Mouse (Mus musculus): ENCODE data around the gene Kcnh8. TPM values are rescaled to one million over a fixed set of nuclear protein-coding genes. Genes with fewer than 3 reads are reported as not detected.

Kcnh8 gene
- not detected in 2 replicates for polyA plus RNA-seq (2015; fragmentation: Nextera tagmentation; extraction: Ambion mirVana)

DNA sequence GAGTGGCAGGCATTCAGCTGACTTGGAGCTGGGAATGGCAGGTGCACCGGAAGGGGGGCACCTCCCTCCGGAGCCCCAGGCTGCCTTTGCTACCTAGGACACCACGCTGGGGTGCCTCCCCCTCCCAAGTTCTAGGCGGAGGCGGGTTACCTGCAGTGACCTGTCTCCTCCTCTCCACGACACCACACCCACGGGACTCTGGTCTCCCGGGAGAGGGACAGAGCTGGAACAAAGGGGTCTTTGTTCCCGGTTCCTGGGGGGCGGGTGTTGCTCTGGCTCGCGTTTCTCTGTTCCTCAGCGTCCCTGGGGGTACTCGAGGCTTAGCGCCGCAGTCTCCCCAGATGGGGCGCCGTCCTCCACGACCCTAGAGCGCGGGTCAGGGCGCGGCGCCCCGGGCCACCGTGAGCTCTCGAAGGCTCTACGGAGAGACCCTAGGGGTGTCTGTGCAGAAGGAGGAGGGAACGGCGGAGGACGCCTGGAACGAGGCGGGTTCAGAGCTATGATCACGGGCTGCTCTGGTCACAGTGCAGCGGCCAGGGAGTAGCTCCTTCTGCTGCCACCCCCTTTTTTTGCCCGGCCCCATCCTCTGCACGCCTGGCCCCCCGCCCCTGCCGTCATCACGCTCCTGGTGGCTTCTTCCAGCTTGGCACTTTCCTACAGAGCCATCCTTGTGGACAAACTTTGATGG lies at the start of gene Kcnh8:
TSS of gene Kcnh8 (plus strand) at position 617 of the 688 bp plus-strand sequence.
- no peak within 1 kb of the TSS for H3K27ac ChIP-seq (ENCODE audit: low read length)
- peaks cover 34% of the 10 kb centered on the region for H3K27me3 ChIP-seq (ENCODE audit: control insufficient read depth, insufficient read depth, low read length)
- H3K9ac ChIP-seq (ENCODE audit: low read length): no peak within 1 kb of the TSS
- no peak for ATAC-seq (replicated peaks; ENCODE audit: extremely low read depth, insufficient read depth, low FRiP score)
- no peaks in the 10 kb centered on the region; the same call in 1 of the 2 replicates for H3K4me1 ChIP-seq (ENCODE audit: control insufficient read depth, insufficient read depth, low read length)
- H3K9me3 ChIP-seq (replicated peaks; ENCODE audit: control insufficient read depth, low read length): no peaks in the 10 kb centered on the region
- H3K4me2 ChIP-seq (ENCODE audit: low read depth, low read length): peak within 1 kb of the TSS; percentile 76
- 3% methylated on average over 40 of the region's 40 CpGs for WGBS
- no peaks in the 10 kb centered on the region for H3K36me3 ChIP-seq (ENCODE audit: control insufficient read depth, insufficient read depth)
- H3K4me3 ChIP-seq (ENCODE audit: low read length): peak within 1 kb of the TSS; percentile 51

DNA sequence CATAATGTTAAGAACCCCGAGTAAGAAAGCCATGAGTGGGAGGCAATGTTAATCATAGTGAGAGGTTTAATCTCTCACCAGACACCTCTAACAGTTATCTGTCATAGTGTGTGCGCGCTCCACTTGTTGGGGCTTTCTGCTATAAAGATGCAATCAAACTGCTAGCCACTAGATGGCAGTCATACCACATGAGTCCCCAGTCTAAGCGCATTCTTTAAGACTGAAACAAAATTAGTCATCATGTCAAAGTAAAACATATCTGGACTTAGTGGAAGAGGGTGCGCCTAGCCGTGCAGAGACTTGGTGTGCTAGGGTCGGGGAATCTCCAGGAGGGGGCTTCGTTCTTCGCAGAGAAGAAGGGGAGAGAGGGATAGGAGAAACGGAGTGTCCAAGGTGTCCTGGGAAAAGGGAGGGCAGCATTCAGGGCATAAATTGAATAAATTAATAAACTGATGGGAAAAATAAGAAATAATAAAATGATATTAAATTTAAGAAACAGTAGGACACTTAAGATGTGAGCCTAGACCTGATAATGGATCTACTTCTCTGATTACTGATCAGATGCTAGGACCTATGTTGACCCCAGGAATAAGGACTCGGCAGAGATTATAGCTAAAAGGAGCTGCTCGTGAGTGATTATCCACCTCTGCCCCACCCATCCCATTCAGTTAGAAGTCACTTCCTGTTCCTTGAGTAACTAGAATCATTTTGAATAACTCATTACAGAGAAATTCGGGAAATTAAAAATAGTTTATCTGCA lies 42.4 kb upstream of the Kcnh8 start:
- Histone ChIP-seq H3K4me3 (ENCODE audit: low read length) (no peak overlapping the region), H3K27ac (ENCODE audit: low read length) (no peak overlapping the region), H3K9ac (ENCODE audit: low read length) (no peak overlapping the region), H3K9me3 (replicated peaks; ENCODE audit: control insufficient read depth, low read length) (no peaks in the 10 kb centered on the region), H3K4me2 (ENCODE audit: low read depth, low read length) (no peak overlapping the region; the same call in 1 of the 2 replicates), H3K4me1 (ENCODE audit: control insufficient read depth, insufficient read depth, low read length) (no peaks in the 10 kb centered on the region), H3K27me3 (ENCODE audit: control insufficient read depth, insufficient read depth, low read length) (peaks cover 2% of the 10 kb centered on the region; the same call in 1 of the 2 replicates), H3K36me3 (ENCODE audit: control insufficient read depth, insufficient read depth) (no peaks in the 10 kb centered on the region)
- ATAC-seq (replicated peaks; ENCODE audit: extremely low read depth, insufficient read depth, low FRiP score): peak; percentile 55; the same call in 1 of the 2 replicates
- 26% methylated on average over 13 of the region's 13 CpGs for WGBS

GRCm38 (mm10) chr17:52565467-52566155 lies 36.9 kb upstream of the Kcnh8 start:
- H3K9me3 ChIP-seq (replicated peaks; ENCODE audit: control insufficient read depth, low read length): no peaks in the 10 kb centered on the region
- no peak for ATAC-seq (replicated peaks; ENCODE audit: extremely low read depth, insufficient read depth, low FRiP score)
- no peaks in the 10 kb centered on the region for H3K27me3 ChIP-seq (ENCODE audit: control insufficient read depth, insufficient read depth, low read length)
- H3K4me3 ChIP-seq (ENCODE audit: low read length): no peak overlapping the region
- WGBS: 39% methylated on average over 4 of the region's 4 CpGs
- no peaks in the 10 kb centered on the region for H3K4me1 ChIP-seq (ENCODE audit: control insufficient read depth, insufficient read depth, low read length)
- no peak overlapping the region for H3K9ac ChIP-seq (ENCODE audit: low read length)
- no peaks in the 10 kb centered on the region for H3K36me3 ChIP-seq (ENCODE audit: control insufficient read depth, insufficient read depth)
- no peak overlapping the region for H3K4me2 ChIP-seq (ENCODE audit: low read depth, low read length)
- no peak overlapping the region for H3K27ac ChIP-seq (ENCODE audit: low read length)

DNA sequence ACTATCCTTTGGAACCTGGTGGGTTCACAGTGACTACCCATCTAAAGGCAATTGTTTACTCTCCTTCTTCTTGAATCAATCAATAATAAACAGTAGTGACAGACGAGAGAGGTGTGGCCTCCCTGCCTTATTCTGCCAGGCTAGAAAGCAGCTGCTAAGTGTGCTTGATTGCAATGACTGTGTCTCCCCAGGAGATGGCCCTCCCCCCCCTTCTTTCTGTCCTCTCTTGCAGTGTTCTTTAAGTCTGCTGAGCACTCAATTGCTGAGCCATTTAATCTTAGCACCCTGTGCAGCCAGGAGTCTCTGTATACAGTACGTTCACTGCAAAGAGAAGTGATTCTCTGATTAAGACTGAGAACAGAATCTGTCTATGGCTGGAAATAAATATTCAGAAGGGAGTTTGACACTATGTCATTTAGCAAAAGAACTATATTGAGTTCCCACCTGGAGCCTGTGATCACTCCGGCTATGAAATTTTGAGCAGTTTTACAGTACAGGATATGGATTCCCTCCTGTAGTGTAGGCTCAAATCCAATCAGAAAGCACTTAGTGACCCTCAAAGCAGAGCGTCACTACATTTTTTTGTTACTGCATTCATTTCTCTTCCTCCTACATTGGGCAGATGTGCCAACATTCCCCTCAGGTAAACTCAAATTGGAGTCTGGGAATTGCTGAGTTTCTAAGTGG lies 32.8 kb upstream of the Kcnh8 start:
- ATAC-seq (replicated peaks; ENCODE audit: extremely low read depth, insufficient read depth, low FRiP score): no peak
- no peak overlapping the region for H3K4me2 ChIP-seq (ENCODE audit: low read depth, low read length)
- H3K9ac ChIP-seq (ENCODE audit: low read length): no peak overlapping the region
- H3K27ac ChIP-seq (ENCODE audit: low read length): no peak overlapping the region
- H3K9me3 ChIP-seq (replicated peaks; ENCODE audit: control insufficient read depth, low read length): no peaks in the 10 kb centered on the region
- no peaks in the 10 kb centered on the region for H3K4me1 ChIP-seq (ENCODE audit: control insufficient read depth, insufficient read depth, low read length)
- no peaks in the 10 kb centered on the region for H3K36me3 ChIP-seq (ENCODE audit: control insufficient read depth, insufficient read depth)
- 69% methylated on average over 4 of the region's 4 CpGs for WGBS
- H3K4me3 ChIP-seq (ENCODE audit: low read length): no peak overlapping the region
- no peaks in the 10 kb centered on the region for H3K27me3 ChIP-seq (ENCODE audit: control insufficient read depth, insufficient read depth, low read length)

DNA sequence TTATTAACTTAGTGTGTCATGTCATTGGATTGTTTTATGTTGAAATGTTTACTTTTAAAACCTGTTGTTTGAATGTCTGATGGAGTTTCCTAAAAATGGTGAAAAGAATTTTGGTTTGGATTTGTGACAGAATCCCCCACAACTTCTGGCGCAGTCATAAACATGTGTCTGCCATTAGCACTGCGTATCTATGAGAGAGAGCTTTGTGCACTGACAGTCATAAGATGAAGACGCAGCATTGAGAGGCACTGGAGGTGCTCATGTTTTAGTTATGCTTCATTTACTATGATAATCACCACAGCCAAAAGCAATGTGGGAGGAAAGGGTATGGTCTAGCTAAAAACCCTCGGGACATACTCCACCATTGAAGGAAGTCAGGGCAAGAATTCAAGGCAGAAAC lies 30.3 kb upstream of the Kcnh8 start:
- 70% methylated on average over 4 of the region's 4 CpGs for WGBS
- no peak overlapping the region for H3K4me3 ChIP-seq (ENCODE audit: low read length)
- H3K27me3 ChIP-seq (ENCODE audit: control insufficient read depth, insufficient read depth, low read length): no peaks in the 10 kb centered on the region
- H3K36me3 ChIP-seq (ENCODE audit: control insufficient read depth, insufficient read depth): no peaks in the 10 kb centered on the region
- H3K4me1 ChIP-seq (ENCODE audit: control insufficient read depth, insufficient read depth, low read length): no peaks in the 10 kb centered on the region
- no peak overlapping the region for H3K9ac ChIP-seq (ENCODE audit: low read length)
- no peak overlapping the region for H3K4me2 ChIP-seq (ENCODE audit: low read depth, low read length)
- no peak overlapping the region for H3K27ac ChIP-seq (ENCODE audit: low read length)
- no peak for ATAC-seq (replicated peaks; ENCODE audit: extremely low read depth, insufficient read depth, low FRiP score)
- no peaks in the 10 kb centered on the region for H3K9me3 ChIP-seq (replicated peaks; ENCODE audit: control insufficient read depth, low read length)

- no peaks in the 10 kb centered on the region for H3K36me3 ChIP-seq (ENCODE audit: control insufficient read depth, insufficient read depth)
- 60% methylated on average over 5 of the region's 5 CpGs for WGBS
- no peaks in the 10 kb centered on the region for H3K27me3 ChIP-seq (ENCODE audit: control insufficient read depth, insufficient read depth, low read length)
- H3K9me3 ChIP-seq (replicated peaks; ENCODE audit: control insufficient read depth, low read length): no peaks in the 10 kb centered on the region
- H3K4me3 ChIP-seq (ENCODE audit: low read length): no peak overlapping the region
- no peak for ATAC-seq (replicated peaks; ENCODE audit: extremely low read depth, insufficient read depth, low FRiP score)
- H3K4me2 ChIP-seq (ENCODE audit: low read depth, low read length): no peak overlapping the region
- no peaks in the 10 kb centered on the region for H3K4me1 ChIP-seq (ENCODE audit: control insufficient read depth, insufficient read depth, low read length)
- H3K9ac ChIP-seq (ENCODE audit: low read length): no peak overlapping the region
- no peak overlapping the region for H3K27ac ChIP-seq (ENCODE audit: low read length)
Measured at GRCm38 (mm10) chr17:52591503-52592194, 10.9 kb upstream of the Kcnh8 start.

DNA sequence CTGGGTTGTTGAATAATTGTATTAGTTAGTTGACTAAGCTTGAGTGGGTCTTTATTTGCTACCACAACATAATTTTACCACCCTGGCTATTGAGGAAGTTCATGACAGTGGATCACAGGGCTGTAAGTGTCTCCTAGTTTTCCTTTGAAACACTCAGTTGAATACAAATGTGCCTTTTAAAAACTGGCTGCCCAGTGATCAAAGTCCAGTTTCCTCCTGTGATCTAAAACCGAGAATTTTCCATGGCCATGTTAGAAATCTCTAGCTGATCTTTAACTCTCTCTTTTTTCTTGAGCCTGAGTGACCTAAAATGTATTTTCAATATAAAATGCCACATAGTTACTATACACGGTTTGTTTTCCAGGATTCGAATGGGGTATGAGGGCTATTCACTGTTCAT lies 3.4 kb upstream of the Kcnh8 start:
- no peaks in the 10 kb centered on the region for H3K36me3 ChIP-seq (ENCODE audit: control insufficient read depth, insufficient read depth)
- no peak overlapping the region for H3K4me3 ChIP-seq (ENCODE audit: low read length)
- 66% methylated on average over 3 of the region's 3 CpGs for WGBS
- ATAC-seq (replicated peaks; ENCODE audit: extremely low read depth, insufficient read depth, low FRiP score): no peak
- no peak overlapping the region for H3K27ac ChIP-seq (ENCODE audit: low read length)
- no peak overlapping the region for H3K4me2 ChIP-seq (ENCODE audit: low read depth, low read length)
- H3K27me3 ChIP-seq (ENCODE audit: control insufficient read depth, insufficient read depth, low read length): peaks cover 34% of the 10 kb centered on the region
- no peaks in the 10 kb centered on the region for H3K9me3 ChIP-seq (replicated peaks; ENCODE audit: control insufficient read depth, low read length)
- no peak overlapping the region for H3K9ac ChIP-seq (ENCODE audit: low read length)
- no peaks in the 10 kb centered on the region; the same call in 1 of the 2 replicates for H3K4me1 ChIP-seq (ENCODE audit: control insufficient read depth, insufficient read depth, low read length)

DNA sequence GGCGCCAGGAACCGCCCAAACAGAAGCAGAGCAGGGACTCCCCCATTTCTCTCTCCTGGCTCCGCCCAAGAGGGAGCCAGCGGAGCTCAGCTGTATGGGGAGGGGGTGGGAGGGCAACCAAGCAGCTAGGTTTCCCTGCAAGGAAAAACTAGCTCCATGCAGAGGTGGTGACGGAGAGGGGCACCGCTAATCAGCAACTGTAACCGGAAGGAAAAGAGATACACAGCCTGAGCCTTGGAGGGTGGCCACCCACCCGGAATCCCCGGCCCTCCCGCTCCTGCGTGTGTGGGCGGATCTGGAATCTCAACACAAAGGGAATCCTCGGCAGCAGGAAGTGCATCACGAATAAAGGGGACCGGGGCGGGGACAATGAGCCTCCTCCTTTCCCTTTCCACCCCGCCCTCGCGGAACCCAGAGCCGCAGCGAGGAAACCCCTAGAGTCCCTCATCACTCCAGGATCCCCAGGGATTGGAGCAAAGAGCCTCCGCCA lies 1.6 kb upstream of the Kcnh8 start:
- Histone ChIP-seq H3K9ac (ENCODE audit: low read length) (peak overlapping the region; percentile 41; the same call in 1 of the 2 replicates), H3K9me3 (replicated peaks; ENCODE audit: control insufficient read depth, low read length) (no peaks in the 10 kb centered on the region), H3K4me3 (ENCODE audit: low read length) (peak overlapping the region; percentile 51), H3K4me1 (ENCODE audit: control insufficient read depth, insufficient read depth, low read length) (no peaks in the 10 kb centered on the region; the same call in 1 of the 2 replicates), H3K27ac (ENCODE audit: low read length) (no peak overlapping the region), H3K4me2 (ENCODE audit: low read depth, low read length) (peak overlapping the region; percentile 76), H3K27me3 (ENCODE audit: control insufficient read depth, insufficient read depth, low read length) (peaks cover 34% of the 10 kb centered on the region), H3K36me3 (ENCODE audit: control insufficient read depth, insufficient read depth) (no peaks in the 10 kb centered on the region)
- ATAC-seq (replicated peaks; ENCODE audit: extremely low read depth, insufficient read depth, low FRiP score): peak; percentile 72
- WGBS: under 1% methylated on average over 21 of the region's 22 CpGs
